Mouse (Mus musculus) c-Kit-negative CD71-positive TER-119-positive erythroid progenitor cells, embryonic 14.5 days (primary cell): ENCODE measurements around the gene Tpp2.
"Not testable (repeated sequence)": the region's sequence is repeated elsewhere in the genome, so short reads cannot be mapped to it uniquely, and the experiment has no call there.

Experiments used
- DNase-seq: peaks from one replicate; pipeline ENCODE4 v3.0.0-alpha.2; 2013; ENCODE audit warnings: low read depth, low spot score

The Tpp2 gene

GRCm38 (mm10) chr1:43933488-43934415 lies at the start of gene Tpp2:
TSS of gene Tpp2 (plus strand) at chr1:43933647.
- DNase-seq: peak; percentile 95

GRCm38 (mm10) chr1:43888358-43888757 lies 45.1 kb upstream of the Tpp2 start:
- DNase-seq: not testable (repeated sequence)

- no peak for DNase-seq
Measured at GRCm38 (mm10) chr1:43895742-43896141, 37.7 kb upstream of the Tpp2 start.

GRCm38 (mm10) chr1:43897131-43897530 lies 36.3 kb upstream of the Tpp2 start:
- no peak for DNase-seq

GRCm38 (mm10) chr1:43897987-43898386 lies 35.5 kb upstream of the Tpp2 start:
- no peak for DNase-seq

GRCm38 (mm10) chr1:43898991-43899714 lies 34.3 kb upstream of the Tpp2 start:
- peak; percentile 6 for DNase-seq

GRCm38 (mm10) chr1:43902417-43902816 lies 31.0 kb upstream of the Tpp2 start:
- no peak for DNase-seq

- DNase-seq: no peak
Measured at GRCm38 (mm10) chr1:43902855-43903254, 30.6 kb upstream of the Tpp2 start.

GRCm38 (mm10) chr1:43915428-43915827 lies 18.0 kb upstream of the Tpp2 start:
- DNase-seq: no peak

- DNase-seq: no peak
Measured at GRCm38 (mm10) chr1:43916854-43917253, 16.6 kb upstream of the Tpp2 start.

GRCm38 (mm10) chr1:43934416-43934810 lies 966 bp downstream of the Tpp2 start:
- peak; percentile 19 for DNase-seq

- DNase-seq: no peak
Measured at GRCm38 (mm10) chr1:43939310-43939709, 5.9 kb downstream of the Tpp2 start.

- DNase-seq: no peak
Measured at GRCm38 (mm10) chr1:43941476-43942217, 8.2 kb downstream of the Tpp2 start.

- DNase-seq: peak; percentile 47
Measured at GRCm38 (mm10) chr1:43942814-43943213, 9.4 kb downstream of the Tpp2 start.

GRCm38 (mm10) chr1:43953679-43954078 lies 20.2 kb downstream of the Tpp2 start:
- no peak for DNase-seq

GRCm38 (mm10) chr1:43964381-43964780 lies 30.9 kb downstream of the Tpp2 start:
- DNase-seq: no peak

- DNase-seq: no peak
Measured at GRCm38 (mm10) chr1:43966756-43967155, 33.3 kb downstream of the Tpp2 start.

- DNase-seq: no peak
Measured at GRCm38 (mm10) chr1:43969361-43969760, 35.9 kb downstream of the Tpp2 start.

GRCm38 (mm10) chr1:43971089-43971488 lies 37.6 kb downstream of the Tpp2 start:
- DNase-seq: no peak

GRCm38 (mm10) chr1:43996914-43997589 lies 63.6 kb downstream of the Tpp2 start:
- DNase-seq: no peak

GRCm38 (mm10) chr1:44004513-44004912 lies 71.1 kb downstream of the Tpp2 start:
- no peak for DNase-seq
